Mouse (Mus musculus): ENCODE results near the gene Zfp524. TPM values are rescaled to one million over a fixed set of nuclear protein-coding genes. Genes with fewer than 3 reads are reported as not detected.
"Not testable (repeated sequence)": the region's sequence is repeated elsewhere in the genome, so short reads cannot be mapped to it uniquely, and the experiment has no call there.

Zfp524 gene
- total RNA-seq (2021) = 1 to 10 TPM; 6.5 to 8.1 TPM

DNA sequence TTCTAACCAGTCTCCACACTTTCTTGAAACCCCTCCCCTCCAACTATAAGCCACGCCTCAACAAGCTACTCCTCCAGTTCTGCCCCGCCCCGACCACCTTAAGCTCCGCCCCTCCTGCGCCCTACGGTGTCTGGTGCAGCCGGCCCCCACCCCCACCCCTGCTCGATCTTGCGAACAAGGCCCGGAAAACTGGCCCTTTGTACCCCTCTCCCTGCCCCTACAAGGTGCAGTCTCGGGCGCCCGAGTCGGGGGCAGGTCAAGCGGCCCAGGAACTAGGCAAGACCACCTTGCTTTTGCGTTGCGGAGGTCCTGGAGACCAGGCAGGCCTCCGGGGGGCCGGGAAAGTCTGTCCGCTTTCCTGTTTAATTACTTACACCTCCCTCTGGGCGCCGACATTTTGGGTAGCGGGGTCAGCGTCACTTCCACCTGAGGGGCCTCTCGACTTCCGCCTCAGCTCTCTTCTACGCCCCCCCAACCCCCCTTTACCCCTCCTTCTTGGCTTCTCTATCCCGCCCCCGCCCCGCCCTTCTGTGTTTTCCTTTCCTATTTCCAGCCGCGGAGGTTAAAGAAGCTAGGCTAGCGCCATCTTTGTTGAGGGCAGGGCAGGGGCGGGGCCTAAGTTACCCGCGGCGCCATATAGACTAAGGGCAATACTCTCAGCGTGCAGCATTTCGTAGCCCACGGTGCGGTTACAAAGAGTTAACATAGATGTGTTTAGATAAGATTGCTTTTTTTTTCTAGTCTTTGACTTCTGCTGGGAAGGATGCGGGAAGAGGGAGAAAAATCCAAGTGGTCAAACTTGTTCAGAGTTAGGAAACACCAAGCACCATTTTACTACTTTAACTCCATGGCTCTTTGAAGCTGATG is at the start of gene Zfp524, which contains the start of gene Fiz1:
Gene Zfp524, plus strand, starts transcription at position 165 of the 867 bp plus-strand sequence.
Gene Fiz1, minus strand, starts transcription at position 447 of the 867 bp plus-strand sequence.
- peak; percentile 95 for DNase-seq

DNA sequence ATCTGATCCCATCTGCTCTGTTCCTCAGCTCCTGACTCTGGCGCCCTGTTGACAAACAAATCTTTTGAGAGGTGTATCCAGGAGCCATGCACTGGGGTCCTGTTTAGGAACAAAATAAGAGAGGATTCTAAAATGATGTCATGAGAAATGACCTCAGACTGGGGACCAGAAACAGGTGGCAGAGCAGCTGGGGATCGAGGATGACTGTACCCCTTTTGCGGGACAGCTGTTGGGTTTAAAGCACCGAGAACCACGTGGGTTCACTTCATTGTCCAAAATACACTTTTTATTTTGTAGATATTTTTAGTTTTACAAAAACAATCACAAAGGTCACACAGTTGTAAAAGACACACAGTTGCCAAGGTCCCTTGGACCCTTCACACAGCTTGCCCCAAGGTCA is 49.2 kb upstream of the Zfp524 start:
- no peak for DNase-seq

DNA sequence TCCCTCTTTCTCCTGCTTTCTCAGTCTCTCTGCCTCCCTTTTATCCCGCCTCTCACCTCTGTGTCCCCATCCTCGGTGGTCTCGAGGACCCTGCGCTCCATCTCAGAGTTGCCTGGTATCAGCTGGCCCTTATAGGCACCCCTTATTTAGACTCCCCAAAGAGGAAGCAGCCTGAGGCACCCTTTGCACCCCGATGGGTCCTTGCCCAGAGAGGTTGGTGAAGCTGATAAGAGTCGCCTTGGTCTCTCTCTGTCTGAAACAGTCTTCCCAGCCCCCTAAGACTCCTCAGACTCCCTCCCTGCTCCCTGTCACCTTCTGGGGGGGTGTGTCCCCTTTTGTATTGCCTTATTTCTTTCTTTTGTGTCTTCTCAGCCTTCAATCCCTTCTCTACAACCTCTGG is 43.1 kb upstream of the Zfp524 start, which contains the start of gene Sbk3:
Gene Sbk3, minus strand, starts transcription at position 101 of the 400 bp plus-strand sequence.
- DNase-seq = no peak

DNA sequence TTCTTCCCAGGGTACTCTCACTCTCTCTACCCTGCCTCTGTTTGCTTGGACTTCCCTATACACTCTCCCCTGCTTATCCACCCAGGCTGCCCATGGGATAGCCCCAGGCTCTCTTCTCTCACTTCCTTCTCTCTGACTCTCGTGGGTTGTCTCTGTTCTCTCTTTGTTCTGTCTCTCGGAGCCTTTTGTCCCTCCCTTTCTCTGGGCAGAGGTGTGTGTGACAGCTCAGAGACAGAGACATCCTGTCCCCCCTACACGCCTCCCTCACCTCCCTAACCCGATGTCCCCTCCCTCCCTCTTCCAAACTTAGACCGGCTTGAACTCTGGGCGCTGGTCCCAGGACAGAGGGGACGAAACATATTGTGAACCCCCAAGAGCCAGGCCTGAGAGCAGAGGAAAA is 42.5 kb upstream of the Zfp524 start:
- DNase-seq = no peak

DNA sequence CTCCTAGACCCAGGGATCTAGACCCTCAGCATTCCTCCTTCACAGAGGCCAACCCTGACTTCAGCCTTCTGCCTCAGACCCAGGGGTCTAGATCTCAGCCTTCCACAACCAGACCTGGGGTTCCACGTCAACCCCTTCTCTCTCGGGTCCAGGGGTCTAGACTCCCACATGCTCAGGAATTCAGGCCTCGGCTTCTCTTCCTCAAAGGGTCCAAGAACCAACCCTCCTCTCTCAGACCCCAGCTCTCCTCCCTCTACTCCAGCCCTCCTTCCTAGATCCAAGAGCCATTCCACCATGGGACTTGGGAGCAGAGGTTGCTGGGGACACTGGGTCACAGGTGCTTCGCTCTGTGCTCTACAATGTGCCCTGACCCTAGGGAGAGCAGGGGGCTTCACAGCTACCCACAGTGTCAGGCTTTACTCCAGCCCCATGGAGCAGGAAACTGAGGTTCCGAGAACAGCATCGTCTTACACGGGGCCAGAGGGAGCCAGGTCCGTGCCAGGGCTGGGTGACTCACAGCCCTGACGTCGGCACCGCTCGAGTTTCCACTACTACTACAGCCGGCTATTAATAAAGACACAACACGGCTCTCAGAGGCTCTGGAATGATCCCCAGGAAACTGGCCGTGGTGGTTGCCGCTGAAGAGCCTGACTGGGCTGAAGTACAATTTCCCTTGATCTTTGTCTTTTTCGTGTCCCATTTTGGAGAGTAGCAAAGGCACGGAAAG is 41.7 kb upstream of the Zfp524 start:
- DNase-seq = no peak

DNA sequence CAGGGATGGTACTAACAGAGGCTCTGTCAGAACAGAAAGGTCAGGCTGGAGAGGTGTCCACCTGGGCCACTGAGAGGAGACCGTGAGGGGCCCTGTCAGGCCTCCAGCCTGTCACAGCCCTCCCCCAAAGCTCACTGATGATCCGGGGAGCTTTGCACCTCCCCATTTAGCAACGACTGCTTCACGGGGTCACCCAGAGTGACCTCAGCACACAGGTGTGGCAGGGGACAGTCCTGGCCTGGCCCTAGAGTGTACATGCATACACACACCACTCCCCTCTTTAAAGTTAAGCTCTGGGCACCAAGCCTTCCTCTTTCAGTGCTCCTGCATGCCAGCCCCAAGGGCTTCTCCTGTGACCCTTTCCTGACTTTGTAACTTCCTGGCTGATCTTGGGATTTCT is 38.8 kb upstream of the Zfp524 start:
- no peak for DNase-seq

DNA sequence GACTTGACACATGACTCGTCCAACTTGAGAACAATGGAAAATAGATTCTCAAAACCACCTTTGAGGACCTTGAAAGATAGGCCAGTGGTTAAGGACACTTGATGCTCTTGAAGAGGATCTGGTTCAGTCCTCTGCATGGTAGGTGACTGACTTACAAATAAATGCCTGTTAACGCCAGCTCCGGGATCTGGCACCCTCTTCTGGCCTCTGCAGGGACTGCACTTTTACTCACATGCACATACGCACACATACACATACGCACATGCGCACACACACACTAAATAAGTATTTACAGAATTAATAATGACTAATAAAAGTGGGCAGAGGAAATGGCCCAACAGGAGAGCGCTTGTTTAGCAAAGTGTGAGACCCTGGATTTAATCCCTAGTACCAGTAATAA is 37.4 kb upstream of the Zfp524 start:
- DNase-seq = no peak

DNA sequence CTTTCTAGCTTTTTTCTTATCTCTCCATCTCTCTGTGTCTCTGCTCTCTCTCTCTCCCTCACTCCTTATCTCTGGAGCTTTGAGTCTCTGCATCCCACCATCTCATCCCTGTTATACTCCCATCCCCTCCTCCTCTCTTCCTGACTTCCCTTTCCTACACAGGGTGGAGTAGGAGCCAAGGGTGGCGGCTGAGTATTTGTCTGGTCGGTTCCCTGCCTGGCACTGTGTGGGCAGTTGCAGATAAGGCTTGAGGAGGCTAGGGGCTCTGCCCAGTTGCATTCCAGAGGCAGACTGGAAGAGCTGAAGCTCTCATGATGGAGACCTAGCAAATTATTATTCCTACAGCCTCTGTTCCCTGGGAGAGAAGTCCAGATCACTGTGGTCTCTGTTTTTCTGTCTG is 26.0 kb upstream of the Zfp524 start:
- no peak for DNase-seq

DNA sequence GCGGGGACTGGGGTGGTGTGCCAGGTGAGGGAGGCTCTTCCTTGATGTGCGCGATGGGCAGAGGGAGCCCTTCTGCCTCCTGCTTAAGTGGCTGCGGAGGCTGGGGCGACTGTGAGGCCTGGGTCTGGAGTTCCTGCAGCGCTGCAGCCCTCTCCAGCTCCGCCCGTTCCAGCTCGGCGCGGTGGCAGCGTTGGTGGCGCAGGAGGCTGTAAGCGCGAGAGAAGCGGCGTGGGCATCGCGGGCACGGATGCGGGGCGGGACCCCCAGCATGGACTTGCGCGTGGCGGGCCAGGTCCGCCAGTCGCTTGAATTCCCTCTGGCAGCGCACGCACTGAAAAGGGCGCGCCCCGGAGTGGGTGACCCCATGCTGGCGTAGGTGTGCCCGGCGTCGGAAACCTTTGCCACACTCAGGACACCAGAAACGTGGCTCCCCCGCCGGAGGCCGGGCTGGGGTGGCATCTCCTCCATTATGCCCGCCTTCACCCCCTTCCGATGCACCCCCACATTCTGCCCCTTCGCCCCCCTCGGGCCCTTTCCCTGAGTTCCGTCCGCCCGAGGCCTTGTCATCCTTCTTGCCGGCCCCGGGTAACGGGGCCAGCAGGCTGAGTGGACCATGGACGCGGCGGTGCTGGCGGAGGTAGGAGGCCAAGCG is 20.7 kb upstream of the Zfp524 start:
- no peak for DNase-seq

DNA sequence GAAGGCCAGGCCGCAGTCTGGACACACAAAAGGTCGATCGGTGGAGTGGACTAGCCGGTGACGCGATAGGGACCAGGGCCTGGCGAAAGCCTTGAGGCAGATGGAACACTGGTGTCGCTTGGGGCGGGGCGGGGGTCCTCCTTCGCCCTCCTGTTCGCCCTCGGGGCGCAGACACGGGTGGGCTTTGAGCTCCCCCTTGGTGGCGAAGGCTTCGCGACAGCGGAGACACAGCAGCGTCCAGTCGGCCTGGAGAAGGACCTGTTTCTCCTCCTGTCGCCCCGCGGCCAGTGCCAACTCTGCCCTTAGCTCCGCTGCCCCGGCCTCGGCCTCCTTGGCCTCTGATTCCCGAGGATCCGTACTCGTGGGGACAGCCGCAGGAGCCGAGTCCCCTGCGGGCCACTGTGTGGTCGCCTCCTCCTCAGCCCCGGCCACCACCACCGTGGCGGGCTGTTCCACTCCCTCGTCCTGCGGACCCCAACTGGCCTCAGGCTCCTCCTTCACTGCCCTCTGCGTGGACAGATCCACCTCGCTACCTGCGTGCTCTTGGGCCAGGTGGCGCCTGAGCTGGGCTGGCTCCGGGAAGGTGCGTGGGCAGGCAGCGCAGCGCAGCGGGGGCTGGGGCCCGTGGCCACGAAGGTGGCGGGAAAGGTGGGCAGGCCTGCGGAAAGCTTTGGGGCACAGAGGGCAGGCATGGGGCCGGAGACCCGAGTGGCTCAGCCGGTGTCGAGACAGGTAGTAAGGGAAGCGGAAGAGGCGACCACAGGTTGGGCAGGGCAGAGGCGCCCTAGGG is 20.0 kb upstream of the Zfp524 start:
- no peak for DNase-seq

DNA sequence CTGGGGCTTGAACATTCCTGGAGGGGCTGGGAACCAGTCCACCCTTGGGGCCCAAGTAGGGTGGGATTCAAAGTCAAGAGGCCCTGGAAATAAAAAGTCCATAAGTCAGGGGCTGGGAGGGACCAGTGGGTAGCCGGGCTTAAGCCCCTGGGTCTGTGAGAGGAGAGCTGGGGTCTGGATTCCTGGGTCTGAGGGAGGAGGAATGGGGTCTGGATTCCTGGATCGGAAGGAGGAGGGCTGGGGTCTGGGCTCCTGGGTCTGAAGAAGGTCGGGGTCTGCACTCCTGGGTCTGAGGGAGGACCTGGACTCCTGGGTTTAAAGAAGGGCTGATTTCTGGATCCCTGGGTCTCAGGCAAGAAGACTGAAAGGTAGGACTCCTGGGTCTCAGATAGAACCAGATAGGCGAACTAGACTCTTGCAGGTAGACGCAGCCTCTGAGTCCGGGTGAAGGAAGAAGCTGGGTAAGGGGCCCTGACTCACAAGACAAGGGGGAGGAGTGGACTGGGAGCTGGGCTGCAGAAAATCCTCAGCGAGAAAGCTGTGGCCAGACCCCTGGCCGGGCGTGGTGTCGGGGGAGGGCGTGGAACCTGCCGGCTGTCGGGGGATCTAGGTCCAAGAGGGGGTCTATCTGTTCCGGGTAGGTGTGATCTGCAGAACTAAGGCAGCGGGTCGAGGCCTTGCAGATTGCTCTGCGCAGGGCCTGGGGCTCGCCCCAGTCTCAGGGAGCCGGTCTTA is 18.8 kb upstream of the Zfp524 start:
- no peak for DNase-seq

DNA sequence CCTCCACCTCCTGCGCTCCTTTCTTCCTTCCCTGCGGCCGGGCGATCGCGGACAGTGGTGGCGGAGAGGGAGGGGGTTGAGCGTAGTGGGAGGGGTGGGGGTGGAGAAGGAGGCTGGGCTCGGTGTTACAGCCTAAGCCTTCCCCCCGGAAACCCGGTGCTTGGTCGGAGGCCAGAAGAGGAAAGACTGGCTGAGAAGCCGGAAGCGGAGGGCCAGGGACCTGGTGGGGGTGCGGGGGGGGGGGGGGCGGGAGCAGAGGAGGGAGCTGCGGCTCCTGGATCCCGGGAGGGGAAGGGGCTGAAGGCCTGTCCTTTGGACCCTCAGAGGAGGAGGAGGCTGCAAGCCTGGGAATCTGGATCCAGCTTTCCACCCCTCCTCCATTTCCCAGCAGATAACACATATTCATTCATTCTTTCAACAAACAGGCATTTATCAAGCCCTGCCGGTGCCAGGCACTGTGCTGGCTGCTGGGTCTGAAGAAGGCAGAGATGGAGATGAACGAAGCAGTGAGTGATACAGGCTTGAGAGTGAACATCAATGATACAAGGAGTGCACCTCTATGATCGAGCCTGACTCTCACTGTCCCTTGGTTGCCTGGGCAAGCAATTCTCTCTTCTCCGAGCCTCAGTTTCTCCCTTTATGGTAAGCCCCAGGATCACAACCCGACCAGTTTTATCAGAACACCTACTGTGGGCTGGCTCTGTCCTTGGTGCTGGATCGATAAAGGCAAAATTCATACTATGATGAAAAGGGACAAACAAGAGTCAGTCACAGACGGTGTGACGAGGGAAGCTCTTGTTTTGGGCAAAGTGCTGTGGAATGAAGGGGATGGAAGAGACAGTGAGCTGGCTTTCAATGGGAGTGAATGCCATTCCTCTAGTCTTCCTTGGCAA is 18.0 kb upstream of the Zfp524 start, which contains the start of gene Zfp579:
Gene Zfp579, minus strand, starts transcription at position 156 of the 893 bp plus-strand sequence.
- DNase-seq = peak; percentile 91 to 93

DNA sequence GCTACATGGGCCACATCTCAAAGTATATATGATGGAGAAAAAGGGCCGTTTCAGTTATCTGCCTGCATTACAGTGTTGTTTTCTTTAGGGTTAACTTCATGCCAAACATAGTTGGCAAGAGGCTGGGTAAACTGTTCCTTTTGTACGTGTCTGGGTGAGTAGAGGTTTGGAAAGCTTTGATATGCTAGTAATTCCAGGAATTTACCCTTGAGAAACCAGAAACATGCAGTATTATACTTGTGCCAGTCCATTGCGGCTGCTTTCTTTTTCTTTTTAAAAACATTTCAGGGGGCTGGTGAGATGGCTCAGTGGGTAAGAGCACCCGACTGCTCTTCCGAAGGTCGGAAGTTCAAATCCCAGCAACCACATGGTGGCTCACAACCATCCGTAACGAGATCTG is 17.3 kb upstream of the Zfp524 start:
- DNase-seq = no peak

DNA sequence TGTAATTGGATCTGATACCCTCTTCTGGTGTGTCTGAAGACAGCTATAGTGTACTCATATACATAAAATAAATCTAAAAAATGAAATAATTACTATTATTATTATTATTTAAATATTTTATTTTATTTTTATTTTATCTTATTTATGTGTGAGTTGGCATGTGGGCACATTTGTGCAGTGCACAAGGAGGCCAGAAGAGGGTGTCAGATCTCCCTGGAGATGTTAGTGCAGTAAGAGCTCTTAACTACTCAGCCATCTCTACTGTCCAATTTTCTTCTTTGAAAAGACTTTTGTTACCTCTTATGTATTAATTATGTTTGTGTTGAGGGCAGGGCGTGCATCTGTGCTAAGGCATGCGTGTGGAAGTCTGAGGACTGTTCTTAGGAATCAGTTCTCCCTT is 14.3 kb upstream of the Zfp524 start:
- DNase-seq = no peak

DNA sequence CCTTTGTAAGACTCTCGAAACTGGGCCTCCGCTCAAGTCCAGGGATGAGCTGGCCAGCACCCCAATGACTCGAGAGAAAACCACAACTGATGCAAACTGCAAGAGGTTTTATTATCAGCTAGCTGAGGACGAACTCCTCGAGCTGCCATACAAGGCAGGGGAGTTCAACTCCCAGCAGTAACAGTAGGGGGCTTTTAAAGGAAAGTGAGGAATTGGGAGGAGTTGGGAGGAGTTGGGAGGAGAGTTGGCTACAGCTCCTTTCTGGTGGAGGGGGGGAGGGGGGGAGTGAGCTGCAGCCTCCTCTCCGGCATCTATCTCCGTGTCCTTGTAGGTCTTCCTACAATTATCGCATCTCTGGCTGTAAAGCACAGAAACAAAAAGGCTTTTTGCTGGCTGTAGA is 11.3 kb upstream of the Zfp524 start:
- DNase-seq = not testable (repeated sequence)

DNA sequence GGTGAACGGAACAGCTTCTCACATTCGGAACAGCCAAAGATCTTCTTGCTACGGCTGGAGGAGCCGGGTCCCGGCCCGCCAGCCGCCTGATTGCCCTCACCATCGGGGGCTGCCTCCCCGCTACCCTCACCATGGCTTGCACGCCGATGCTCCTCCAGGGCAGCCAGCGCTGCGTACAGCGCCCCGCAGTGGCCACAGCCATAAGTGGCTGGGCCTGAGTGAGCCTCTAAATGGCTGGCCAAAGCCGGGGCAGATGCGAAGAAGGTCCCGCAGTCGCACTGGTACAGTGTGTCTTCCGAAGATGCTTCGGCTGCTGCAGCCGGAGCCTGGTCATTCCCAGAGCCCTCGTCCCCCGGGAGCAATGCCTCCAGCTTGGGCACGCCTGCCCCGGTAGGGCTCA is 6.0 kb upstream of the Zfp524 start:
- DNase-seq = no peak

DNA sequence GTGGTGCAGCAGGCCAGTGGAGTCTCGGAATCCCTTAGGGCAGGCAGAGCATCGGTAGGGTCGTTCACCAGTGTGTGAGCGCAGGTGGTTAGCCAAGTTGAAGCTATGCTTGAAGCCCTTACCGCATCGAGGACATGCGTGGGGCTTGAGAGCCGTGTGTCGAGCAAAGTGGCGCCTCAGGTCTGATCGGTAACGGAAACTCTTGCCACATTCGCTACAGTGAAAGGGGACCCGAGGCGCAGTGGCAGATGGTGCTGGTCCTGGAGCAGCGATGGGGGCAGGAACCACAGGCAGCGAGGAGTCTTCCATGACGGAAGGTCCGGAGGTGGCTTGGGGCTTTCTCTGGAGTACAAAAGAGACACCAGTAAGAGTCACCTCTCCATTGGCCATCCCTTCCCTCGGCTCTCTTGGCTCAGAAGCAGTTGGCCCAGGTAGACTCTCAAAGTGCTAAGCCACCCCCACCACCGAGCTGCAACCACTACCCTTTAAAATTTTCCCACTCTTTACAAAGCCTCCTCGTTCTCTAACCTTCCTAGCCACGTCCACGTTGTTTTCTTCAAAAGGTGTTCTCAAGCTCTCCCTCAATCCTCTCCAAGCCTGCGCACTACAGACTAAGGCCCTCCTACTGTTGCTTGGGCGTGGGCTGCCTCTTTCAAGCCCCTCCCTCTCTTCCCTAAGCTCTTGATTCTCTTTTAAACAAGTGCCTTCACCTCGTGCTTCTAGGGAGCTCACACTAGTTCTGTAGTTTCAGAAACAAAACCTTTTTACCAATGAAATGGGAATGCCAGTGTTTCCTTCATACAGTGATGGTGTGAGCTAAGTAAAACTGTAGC is 1.3 kb upstream of the Zfp524 start:
- DNase-seq = no peak

DNA sequence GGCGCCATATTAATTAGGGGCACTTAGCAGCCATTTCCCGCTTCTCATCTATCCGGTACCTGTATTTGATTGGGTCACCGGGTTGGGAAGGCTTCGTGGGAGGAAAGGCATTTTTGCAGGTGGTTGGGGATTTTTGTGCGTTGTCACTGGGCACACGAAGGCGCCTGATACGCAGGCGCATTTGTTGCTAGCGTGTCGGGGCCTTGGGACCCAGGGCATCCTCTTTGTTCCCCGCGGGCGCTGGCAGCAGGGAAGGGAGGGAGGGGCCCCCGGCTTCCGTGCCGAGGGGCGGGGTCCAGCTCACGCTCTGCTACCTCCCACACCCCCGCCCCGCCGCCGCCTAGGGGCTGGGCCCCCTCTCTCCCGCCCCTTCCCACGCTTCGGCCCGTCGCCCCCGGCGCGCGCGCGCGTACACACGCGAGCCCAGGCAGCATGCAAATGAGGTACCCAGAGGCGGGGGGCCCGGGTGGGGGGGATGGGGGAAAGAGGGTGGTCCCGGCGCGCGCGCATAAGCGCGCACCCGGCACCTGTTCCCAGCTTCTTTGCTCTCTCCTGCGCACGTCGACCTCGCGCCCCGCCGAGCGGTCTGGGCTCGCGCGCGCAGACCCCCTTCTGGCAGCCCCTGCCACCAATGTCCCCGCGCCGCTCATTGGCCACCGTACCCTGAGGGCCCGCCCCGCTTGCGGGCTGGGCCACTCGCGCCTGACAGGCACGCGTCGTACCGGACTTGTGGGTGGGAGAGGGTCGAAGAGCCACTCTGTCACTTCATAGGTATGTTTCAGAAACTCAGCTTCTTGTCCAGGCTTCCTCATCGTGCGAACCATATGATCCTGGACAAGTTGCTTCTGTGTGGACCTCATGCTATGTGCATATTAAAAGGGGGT is 1.1 kb downstream of the Zfp524 start, which contains the start of gene Gm44973:
Gene Gm44973, plus strand, starts transcription at position 379 of the 884 bp plus-strand sequence.
- DNase-seq = peak; percentile 90 to 92

Measured in layer of hippocampus, postnatal 36 days (tissue).